Mouse (Mus musculus): ENCODE data around the gene Ppp1r14c. TPM values are rescaled to one million over a fixed set of nuclear protein-coding genes. Genes with fewer than 3 reads are reported as not detected.
A peak's percentile ranks its signal among the peaks of the same experiment; 100 is the strongest.

Ppp1r14c gene
- total and polyA plus RNA-seq, 3 experiments = 90.7 to 164 (median 156) TPM

DNA sequence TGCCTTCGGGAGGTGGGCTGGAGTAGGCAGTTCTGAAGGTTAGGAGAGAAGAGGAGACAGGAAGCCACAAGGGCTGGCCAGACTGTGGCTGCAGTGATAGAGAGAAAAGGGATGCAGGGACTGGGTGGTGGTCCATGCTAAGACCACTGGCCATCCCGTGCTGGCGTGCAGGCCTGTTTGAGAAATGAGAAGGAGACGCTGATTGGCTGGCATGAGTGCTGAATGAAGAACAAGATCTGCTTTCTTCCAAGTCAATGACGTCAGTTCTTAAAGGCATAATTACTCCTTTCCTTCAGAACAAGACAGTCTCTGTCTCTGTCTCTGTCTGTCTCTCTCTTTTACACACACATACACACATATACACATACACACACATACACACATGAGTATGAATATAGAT, 36.4 kb downstream of the Ppp1r14c start:
- TF ChIP-seq CTCF (IDR thresholded peaks at IDR 0.05) (no peak), EP300 (IDR thresholded peaks at IDR 0.05; ENCODE audit: insufficient read depth, low read depth, low read length) (no peak), POLR2A (IDR thresholded peaks at IDR 0.05; ENCODE audit: insufficient read depth, low read depth, low read length) (no peak)
- DNase-seq = no peak
- WGBS = 63% methylated on average over 5 of the region's 5 CpGs
- intact Hi-C loops (cut with DNase I) = no loop called here
- peaks cover 15% of the 10 kb centered on the region for H3K36me3 ChIP-seq (ENCODE audit: control insufficient read depth, insufficient read depth, low read length)
- H3K9ac ChIP-seq (ENCODE audit: low read depth, low read length) = no peak overlapping the region
- no peaks in the 10 kb centered on the region for H3K27me3 ChIP-seq (ENCODE audit: control insufficient read depth, insufficient read depth, low read length)
- H3K4me1 ChIP-seq (ENCODE audit: control insufficient read depth, insufficient read depth, low read length) = peaks cover 4% of the 10 kb centered on the region; the same call in 1 of the 2 replicates
- H3K79me2 ChIP-seq (replicated peaks; ENCODE audit: control insufficient read depth, insufficient read depth, low read length) = no peaks in the 10 kb centered on the region; the same call in 1 of the 2 replicates
- no peak overlapping the region for H3K27ac ChIP-seq
- H3K4me3 ChIP-seq = no peak overlapping the region

DNA sequence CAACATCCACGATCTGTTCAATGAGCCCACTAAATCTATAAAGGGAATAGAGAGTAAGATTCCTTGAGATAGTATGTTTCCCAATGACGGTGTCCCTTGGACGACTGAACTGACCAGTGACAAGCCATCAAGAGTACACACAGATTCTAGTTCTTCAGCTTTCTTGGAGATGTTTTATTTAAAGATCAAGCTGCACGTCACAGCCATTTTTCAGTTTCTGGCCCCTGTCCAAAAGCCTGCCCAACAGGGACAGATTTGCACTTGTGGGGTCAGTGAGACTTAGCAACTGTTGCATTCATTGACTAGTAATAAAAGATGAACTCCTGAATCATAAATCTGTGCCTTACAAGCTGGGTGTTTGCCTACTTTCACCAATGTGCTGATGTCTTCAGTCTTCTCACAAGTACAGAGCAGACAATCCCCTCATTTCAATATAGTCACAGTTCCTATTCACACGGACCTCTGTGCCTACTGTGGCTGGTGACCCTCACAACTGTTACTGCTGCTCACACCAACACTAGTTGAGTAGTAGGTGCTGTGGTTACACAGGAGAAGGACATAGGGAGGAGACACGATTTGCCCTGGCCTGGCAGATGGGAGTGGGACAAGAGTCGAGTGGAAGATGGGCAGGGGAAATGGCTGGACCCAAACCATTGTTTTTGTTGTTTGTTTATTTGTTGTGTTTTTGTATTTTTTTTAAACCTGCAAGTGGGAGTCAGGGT, 37.7 kb downstream of the Ppp1r14c start:
- intact Hi-C loops (cut with DNase I) = no loop called here
- Histone ChIP-seq H3K9ac (ENCODE audit: low read depth, low read length) (no peak overlapping the region), H3K4me1 (ENCODE audit: control insufficient read depth, insufficient read depth, low read length) (peaks cover 5% of the 10 kb centered on the region; the same call in 1 of the 2 replicates), H3K27ac (no peak overlapping the region), H3K4me3 (no peak overlapping the region), H3K36me3 (ENCODE audit: control insufficient read depth, insufficient read depth, low read length) (peaks cover 15% of the 10 kb centered on the region), H3K79me2 (replicated peaks; ENCODE audit: control insufficient read depth, insufficient read depth, low read length) (no peaks in the 10 kb centered on the region; the same call in 1 of the 2 replicates), H3K27me3 (ENCODE audit: control insufficient read depth, insufficient read depth, low read length) (no peaks in the 10 kb centered on the region)
- WGBS = 63% methylated on average over 7 of the region's 7 CpGs
- DNase-seq = no peak
- TF ChIP-seq POLR2A (IDR thresholded peaks at IDR 0.05; ENCODE audit: insufficient read depth, low read depth, low read length) (no peak), EP300 (IDR thresholded peaks at IDR 0.05; ENCODE audit: insufficient read depth, low read depth, low read length) (no peak), CTCF (IDR thresholded peaks at IDR 0.05) (no peak)

DNA sequence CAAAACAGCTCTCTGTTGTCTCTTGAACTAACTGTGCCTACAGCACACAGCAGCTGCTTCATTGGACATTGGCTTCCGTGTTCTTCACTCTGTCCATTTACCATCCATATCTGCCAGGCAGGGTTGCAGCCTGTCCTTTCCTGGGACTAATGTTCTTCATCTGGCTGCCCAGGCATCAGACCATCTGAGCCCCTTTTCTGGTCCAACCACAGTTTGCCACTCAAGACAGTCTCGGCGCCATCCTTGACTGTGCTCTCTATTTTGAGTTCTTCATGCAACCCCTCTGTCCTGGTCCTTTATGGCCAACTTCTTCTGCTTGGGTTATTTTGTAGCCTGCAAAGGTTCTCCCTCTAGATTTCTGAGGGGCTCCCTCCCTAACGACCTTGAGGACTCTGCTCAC, 38.5 kb downstream of the Ppp1r14c start:
- no peak overlapping the region for H3K4me3 ChIP-seq
- no peak overlapping the region for H3K9ac ChIP-seq (ENCODE audit: low read depth, low read length)
- no peaks in the 10 kb centered on the region for H3K27me3 ChIP-seq (ENCODE audit: control insufficient read depth, insufficient read depth, low read length)
- H3K4me1 ChIP-seq (ENCODE audit: control insufficient read depth, insufficient read depth, low read length) = peaks cover 5% of the 10 kb centered on the region; the same call in 1 of the 2 replicates
- TF ChIP-seq POLR2A (IDR thresholded peaks at IDR 0.05; ENCODE audit: insufficient read depth, low read depth, low read length) (no peak), CTCF (IDR thresholded peaks at IDR 0.05) (no peak), EP300 (IDR thresholded peaks at IDR 0.05; ENCODE audit: insufficient read depth, low read depth, low read length) (no peak)
- no peak overlapping the region for H3K27ac ChIP-seq
- peaks cover 15% of the 10 kb centered on the region for H3K36me3 ChIP-seq (ENCODE audit: control insufficient read depth, insufficient read depth, low read length)
- intact Hi-C loops (cut with DNase I) = no loop called here
- H3K79me2 ChIP-seq (replicated peaks; ENCODE audit: control insufficient read depth, insufficient read depth, low read length) = no peaks in the 10 kb centered on the region; the same call in 1 of the 2 replicates
- 75% methylated on average over 4 of the region's 4 CpGs for WGBS
- DNase-seq = no peak

DNA sequence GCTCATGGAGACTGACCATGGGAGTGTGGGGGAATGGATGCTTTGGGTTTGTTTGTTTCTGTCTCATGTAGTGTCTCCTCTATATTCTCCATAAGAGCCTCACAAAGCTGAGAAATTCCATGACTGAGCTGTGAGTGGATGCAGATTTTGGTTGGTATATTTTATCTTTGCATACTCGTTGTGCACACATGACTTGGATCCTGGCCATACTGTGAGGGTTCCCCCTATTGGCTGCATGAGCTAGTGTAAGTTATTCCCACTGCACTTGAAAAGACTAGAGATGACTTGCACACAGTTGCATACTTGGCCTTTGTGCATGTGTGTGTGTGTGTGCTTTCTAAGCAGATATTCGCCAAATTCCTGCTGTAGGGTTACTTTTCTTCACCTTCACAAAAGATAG, 40.4 kb downstream of the Ppp1r14c start:
- Histone ChIP-seq H3K27me3 (ENCODE audit: control insufficient read depth, insufficient read depth, low read length) (no peaks in the 10 kb centered on the region), H3K4me1 (ENCODE audit: control insufficient read depth, insufficient read depth, low read length) (peaks cover 6% of the 10 kb centered on the region; the same call in 1 of the 2 replicates), H3K9ac (ENCODE audit: low read depth, low read length) (no peak overlapping the region), H3K4me3 (no peak overlapping the region), H3K36me3 (ENCODE audit: control insufficient read depth, insufficient read depth, low read length) (peaks cover 15% of the 10 kb centered on the region), H3K79me2 (replicated peaks; ENCODE audit: control insufficient read depth, insufficient read depth, low read length) (no peaks in the 10 kb centered on the region), H3K27ac (no peak overlapping the region)
- intact Hi-C loops (cut with DNase I) = no loop called here
- TF ChIP-seq POLR2A (IDR thresholded peaks at IDR 0.05; ENCODE audit: insufficient read depth, low read depth, low read length) = no peak
- TF ChIP-seq CTCF (IDR thresholded peaks at IDR 0.05) = peak; percentile 42
- DNase-seq = no peak
- 54% methylated on average over 2 of the region's 2 CpGs for WGBS

DNA sequence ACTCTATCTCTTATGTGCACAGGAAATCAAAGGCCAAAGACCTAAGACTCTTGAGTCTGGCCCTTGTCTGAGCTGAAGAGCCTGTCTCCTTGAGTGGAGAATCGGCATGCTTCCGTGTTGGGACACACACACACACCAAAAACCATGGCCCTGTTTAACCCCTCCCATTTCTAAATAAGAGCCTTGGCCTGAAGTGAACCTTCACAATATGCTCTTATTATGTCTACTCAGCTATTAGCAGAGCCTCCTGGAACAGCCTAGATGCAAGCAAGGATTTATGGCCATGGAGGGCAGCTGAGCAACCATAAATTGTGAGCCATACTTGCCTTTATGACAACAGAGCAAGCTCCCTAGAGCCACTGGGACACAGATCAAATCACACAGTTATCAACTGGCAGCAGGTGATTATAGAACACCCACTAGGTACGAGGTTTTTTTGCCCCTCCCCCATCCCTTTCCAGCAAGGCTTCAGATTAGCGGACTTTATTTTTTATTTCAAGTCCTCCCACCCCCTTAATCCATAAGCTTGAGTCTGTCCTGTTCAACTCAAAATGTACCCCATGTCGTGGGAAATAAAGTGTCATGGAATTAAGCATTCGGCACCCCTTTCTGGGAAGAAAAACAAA, 42.3 kb downstream of the Ppp1r14c start:
- no peak for TF ChIP-seq CTCF (IDR thresholded peaks at IDR 0.05)
- no peak for TF ChIP-seq EP300 (IDR thresholded peaks at IDR 0.05; ENCODE audit: insufficient read depth, low read depth, low read length)
- TF ChIP-seq POLR2A (IDR thresholded peaks at IDR 0.05; ENCODE audit: insufficient read depth, low read depth, low read length) = no peak
- DNase-seq = no peak
- H3K9ac ChIP-seq (ENCODE audit: low read depth, low read length) = no peak overlapping the region
- H3K36me3 ChIP-seq (ENCODE audit: control insufficient read depth, insufficient read depth, low read length) = peaks cover 16% of the 10 kb centered on the region
- intact Hi-C loops (cut with DNase I) = no loop called here
- H3K27me3 ChIP-seq (ENCODE audit: control insufficient read depth, insufficient read depth, low read length) = no peaks in the 10 kb centered on the region
- H3K27ac ChIP-seq = no peak overlapping the region
- H3K4me1 ChIP-seq (ENCODE audit: control insufficient read depth, insufficient read depth, low read length) = peaks cover 8% of the 10 kb centered on the region; the same call in 1 of the 2 replicates
- WGBS = 48% methylated on average over 6 of the region's 6 CpGs
- H3K4me3 ChIP-seq = no peak overlapping the region
- no peaks in the 10 kb centered on the region for H3K79me2 ChIP-seq (replicated peaks; ENCODE audit: control insufficient read depth, insufficient read depth, low read length)

DNA sequence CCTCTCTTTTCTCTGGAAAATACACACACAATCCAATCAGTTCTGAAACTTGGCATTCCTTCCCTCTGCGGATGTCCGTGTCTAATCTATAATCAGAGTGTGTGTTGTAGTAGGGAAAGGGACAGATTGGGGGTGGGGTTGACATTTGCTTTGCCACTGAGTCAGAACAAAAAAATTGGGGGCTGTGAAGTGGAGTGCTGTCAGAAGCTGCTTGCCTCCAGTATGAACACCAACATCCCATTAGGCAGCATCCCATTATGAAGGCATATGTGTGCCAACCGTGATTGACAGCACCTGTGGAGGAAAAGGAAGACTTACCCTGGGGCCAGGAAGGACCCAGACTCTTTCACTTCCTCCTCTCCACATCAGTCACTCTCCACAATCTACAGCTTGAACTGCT, 42.8 kb downstream of the Ppp1r14c start:
- H3K4me3 ChIP-seq = no peak overlapping the region
- H3K36me3 ChIP-seq (ENCODE audit: control insufficient read depth, insufficient read depth, low read length) = peaks cover 12% of the 10 kb centered on the region
- DNase-seq = no peak
- H3K27ac ChIP-seq = no peak overlapping the region
- no peaks in the 10 kb centered on the region for H3K79me2 ChIP-seq (replicated peaks; ENCODE audit: control insufficient read depth, insufficient read depth, low read length)
- TF ChIP-seq CTCF (IDR thresholded peaks at IDR 0.05) (no peak), POLR2A (IDR thresholded peaks at IDR 0.05; ENCODE audit: insufficient read depth, low read depth, low read length) (no peak), EP300 (IDR thresholded peaks at IDR 0.05; ENCODE audit: insufficient read depth, low read depth, low read length) (no peak)
- H3K4me1 ChIP-seq (ENCODE audit: control insufficient read depth, insufficient read depth, low read length) = peaks cover 7% of the 10 kb centered on the region; the same call in 1 of the 2 replicates
- H3K27me3 ChIP-seq (ENCODE audit: control insufficient read depth, insufficient read depth, low read length) = no peaks in the 10 kb centered on the region
- 32% methylated on average over 3 of the region's 3 CpGs for WGBS
- no peak overlapping the region for H3K9ac ChIP-seq (ENCODE audit: low read depth, low read length)
- intact Hi-C loops (cut with DNase I) = no loop called here
